ENCODE assay signal across 8 mouse cellular contexts in genomic region chr1:131245089-131245856, GRCm38 (mm10). TPM values are rescaled to one million over a fixed set of nuclear protein-coding genes. Genes with fewer than 3 reads are reported as not detected.
DNase-seq lines count a peak whose midpoint lies in the region; ATAC-seq and TF ChIP-seq lines count a peak whose summit lies in the region.

Gene Rassf5 (minus strand): TSS chr1:131245258.

- TF ChIP-seq CTCF in hindbrain, postnatal 0 days (IDR thresholded peaks at IDR 0.05; ENCODE audit: low read depth): no peak

- no peaks in the 10 kb centered on the region for H3K27me3 ChIP-seq in hindbrain, postnatal 0 days (ENCODE audit: insufficient read depth, low read length)

- peak within 1 kb of the TSS; percentile 92 for H3K9ac ChIP-seq in hindbrain, postnatal 0 days (replicated peaks; ENCODE audit: low read length)

- peak within 1 kb of the TSS; percentile 67 for H3K4me3 ChIP-seq in hindbrain, postnatal 0 days (ENCODE audit: low read length)

- peak within 1 kb of the TSS; percentile 96 for H3K4me2 ChIP-seq in hindbrain, postnatal 0 days (ENCODE audit: low read depth, low read length)

- H3K9me3 ChIP-seq in hindbrain, postnatal 0 days (ENCODE audit: low read length): no peaks in the 10 kb centered on the region

- ATAC-seq in hindbrain, postnatal 0 days: peak; percentile 72
- ATAC-seq in megakaryocyte, adult 5-6 weeks (ENCODE audit: poor library complexity, severe bottlenecking): peak; percentile 52

- H3K36me3 ChIP-seq in hindbrain, postnatal 0 days (ENCODE audit: insufficient read depth, low read length): no peaks in the 10 kb centered on the region

- peaks cover 14% of the 10 kb centered on the region; the same call in 1 of the 2 replicates for H3K4me1 ChIP-seq in hindbrain, postnatal 0 days (ENCODE audit: insufficient read depth, low read length)

- WGBS in hindbrain, postnatal 0 days: 1% methylated on average over 60 of the region's 60 CpGs

- H3K27ac ChIP-seq in hindbrain, postnatal 0 days: peak within 1 kb of the TSS; percentile 83

- DNase-seq in R1 (ENCODE audit: low read depth, low spot score): peak; percentile 58
- DNase-seq in cerebellum, postnatal 4 days (ENCODE audit: low spot score in 2 of 2): peak; percentile 54 to 75
- DNase-seq in gastrocnemius, adult 8-10 months (ENCODE audit: low spot score in 2 of 2): peak; percentile 56 to 62
- DNase-seq in hindbrain, postnatal 0 days (ENCODE audit: low spot score): peak; percentile 78
- DNase-seq in left cerebral cortex, adult 8-10 months (ENCODE audit: low spot score in 2 of 2): peak; percentile 46 to 52
- peak; percentile 53 to 62 for DNase-seq in right cerebral cortex, adult 2 months (ENCODE audit: low spot score in 2 of 2)
- peak; percentile 83 to 87 for DNase-seq in urinary bladder, postnatal 36 days (ENCODE audit: low spot score in 2 of 2)

RNA-seq across cellular contexts. Expression of gene Rassf5, which starts in this region (rescaled TPM):
- total RNA-seq in gastrocnemius, adult 8-10 months (2022): 1 to 10 TPM in 1 of 4 experiments, under 1 TPM in 2, not detected in 1; 0.35 to 1.1 (median 0.39) TPM
- total RNA-seq in hindbrain, postnatal 0 days (2014; rRNA removed): 12.9 and 41.5 TPM in 2 replicates
- 8.1 and 8.3 TPM in 2 replicates for polyA plus RNA-seq in hindbrain, postnatal 0 days (2015; fragmentation: Nextera tagmentation; extraction: Ambion mirVana)
- 10 to 100 TPM; 24.2 to 26.0 (median 25.0) TPM for total RNA-seq in left cerebral cortex, adult 8-10 months (2022)
- 81.7 and 97.9 TPM in 2 replicates for total RNA-seq in megakaryocyte, adult 5-6 weeks (2015)
- total RNA-seq in megakaryocyte, adult 5-6 weeks (2017): 99.6 and 110 TPM in 2 replicates

Comparison
In these comparisons a context has a peak if more than half of its experiments do, and no peak if none do; other contexts are left out.
1. Peak in every context shown above with its lines: DNase-seq, ATAC-seq, H3K4me3 ChIP-seq and H3K27ac ChIP-seq.